Mouse (Mus musculus): ENCODE measurements around the gene Efcab11.
"Not testable (repeated sequence)": the region's sequence is repeated elsewhere in the genome, so short reads cannot be mapped to it uniquely, and the experiment has no call there.

Gene Efcab11

DNA sequence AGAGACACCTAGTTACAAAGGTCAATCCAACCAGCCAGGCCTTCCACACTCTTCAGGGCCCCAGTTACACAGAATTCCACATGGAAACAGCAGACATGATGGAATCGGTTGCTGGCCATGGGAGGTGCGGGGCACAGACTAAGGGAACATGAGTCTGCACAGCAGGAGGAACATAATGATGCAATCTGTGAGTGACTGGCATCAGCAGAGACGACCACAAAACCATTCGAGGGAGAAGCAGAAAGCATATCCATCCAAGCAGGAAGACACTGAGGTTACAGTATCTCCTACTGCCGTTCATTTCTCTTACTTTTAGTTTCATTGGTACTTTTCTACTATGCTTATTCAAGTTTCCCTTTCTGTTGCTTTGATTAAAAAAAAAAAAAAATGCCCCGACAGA lies 9.6 kb downstream of the Efcab11 start:
- DNase-seq (ENCODE audit: low spot score in 2 of 2): no peak

- DNase-seq (ENCODE audit: low spot score in 2 of 2): no peak
These were observed 10.8 kb downstream of the Efcab11 start for GRCm38 (mm10) chr12:99873443-99873842.

- no peak for DNase-seq (ENCODE audit: low spot score in 2 of 2)
These were observed 15.4 kb downstream of the Efcab11 start for GRCm38 (mm10) chr12:99868821-99869220.

- no peak for DNase-seq (ENCODE audit: low spot score in 2 of 2)
These were observed 19.6 kb downstream of the Efcab11 start for GRCm38 (mm10) chr12:99864613-99865012.

GRCm38 (mm10) chr12:99860981-99861380 lies 23.3 kb downstream of the Efcab11 start:
- DNase-seq (ENCODE audit: low spot score in 2 of 2): peak in 1 of 2 experiments; percentile 28

DNA sequence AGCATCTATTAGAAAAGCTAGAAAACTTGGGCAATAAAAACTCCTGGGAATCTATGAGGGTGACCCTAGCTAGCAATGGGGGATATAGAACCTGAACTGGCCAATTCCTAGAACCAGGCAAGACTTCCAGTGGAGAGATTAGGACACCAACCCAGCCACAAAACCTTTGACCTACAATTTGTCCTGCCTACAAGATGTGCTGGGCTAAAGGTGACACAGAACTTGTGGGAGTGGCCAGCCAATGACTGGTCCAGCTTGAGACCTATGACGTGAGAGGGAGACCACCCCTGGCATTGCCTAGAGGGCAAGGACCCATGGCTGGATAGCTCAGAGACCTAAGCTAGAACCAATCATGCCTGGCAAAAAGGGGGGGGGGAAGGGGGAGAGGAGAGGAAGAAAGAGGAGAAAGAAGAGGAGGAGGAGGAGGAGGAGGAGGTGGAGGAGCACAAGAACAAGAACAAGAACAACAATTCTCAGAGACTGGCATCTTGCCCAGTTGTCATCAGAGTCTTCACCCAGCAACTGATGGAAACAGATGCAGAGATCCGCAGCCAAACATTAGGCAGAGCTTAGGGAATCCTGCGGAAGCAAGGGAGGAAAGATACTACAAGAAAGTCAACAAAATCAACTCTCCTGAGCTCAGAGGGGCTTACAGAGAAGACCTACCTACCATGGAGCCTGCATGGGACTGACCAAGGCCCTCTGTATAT lies 24.7 kb downstream of the Efcab11 start:
- DNase-seq (ENCODE audit: low spot score in 2 of 2): no peak

- no peak for DNase-seq (ENCODE audit: low spot score in 2 of 2)
These were observed 25.6 kb downstream of the Efcab11 start for GRCm38 (mm10) chr12:99858664-99859063.

DNA sequence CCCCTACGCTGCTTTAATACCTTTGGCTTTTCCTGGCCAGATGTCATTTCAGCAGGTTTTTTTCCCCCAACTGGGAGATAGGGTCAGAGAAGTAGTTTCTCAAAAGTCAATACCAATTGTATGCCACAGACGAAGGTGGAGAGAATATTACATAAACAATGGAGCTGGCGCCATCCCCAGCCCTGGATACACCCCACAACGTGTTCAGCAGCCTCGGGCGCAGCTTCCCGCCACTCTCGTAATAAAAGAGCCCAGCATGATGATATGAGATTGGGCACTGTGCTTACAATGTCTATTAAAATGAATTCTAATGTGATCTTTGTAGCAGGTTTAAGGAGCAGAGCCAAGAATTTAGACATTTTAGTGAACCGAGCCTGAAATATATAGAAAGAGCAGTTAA lies 28.2 kb downstream of the Efcab11 start:
- DNase-seq (ENCODE audit: low spot score in 2 of 2): no peak

DNA sequence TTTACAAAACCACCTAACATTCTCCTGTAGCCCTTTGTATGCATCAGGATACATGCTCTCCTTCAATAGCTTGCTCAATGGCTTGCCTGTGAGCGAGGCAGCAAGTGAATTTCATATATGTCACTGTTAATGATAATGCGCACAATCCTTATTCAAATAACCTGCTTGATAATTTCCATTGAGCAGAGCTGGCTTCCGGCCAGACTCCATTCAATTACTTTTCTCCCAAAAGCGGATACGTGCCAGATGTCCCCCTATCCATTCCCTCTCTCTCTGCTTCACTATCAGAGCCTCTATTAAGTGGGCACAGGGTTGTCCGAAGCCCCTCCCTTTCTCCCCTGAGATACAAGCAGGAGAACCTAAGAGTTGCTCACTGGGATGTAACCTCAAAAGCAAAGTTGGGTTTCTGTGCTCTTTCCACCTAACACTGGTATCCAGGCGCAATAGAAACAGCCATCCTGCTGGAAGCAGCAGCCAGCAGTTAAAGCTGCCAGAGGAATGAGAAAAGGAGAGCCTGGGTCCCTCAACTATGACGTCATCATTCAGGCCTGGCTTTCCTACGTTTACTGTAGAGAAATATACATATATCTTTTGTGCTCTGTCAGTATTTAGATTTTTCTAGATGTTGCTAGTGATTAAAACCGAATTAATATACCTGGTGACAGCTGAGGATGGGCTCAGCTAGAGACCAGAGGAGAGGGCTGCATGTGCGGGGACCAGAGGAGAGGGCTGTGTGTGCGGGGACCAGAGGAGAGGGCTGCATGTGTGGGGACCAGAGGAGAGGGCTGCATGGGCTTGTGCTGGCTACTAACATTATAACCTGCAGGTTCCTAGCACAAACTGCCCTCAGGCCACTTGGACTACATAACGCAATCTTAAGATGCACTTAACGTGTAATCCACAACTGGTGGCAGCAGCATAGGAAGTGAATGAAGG lies 30.6 kb downstream of the Efcab11 start:
- DNase-seq (ENCODE audit: low spot score in 2 of 2): no peak

DNA sequence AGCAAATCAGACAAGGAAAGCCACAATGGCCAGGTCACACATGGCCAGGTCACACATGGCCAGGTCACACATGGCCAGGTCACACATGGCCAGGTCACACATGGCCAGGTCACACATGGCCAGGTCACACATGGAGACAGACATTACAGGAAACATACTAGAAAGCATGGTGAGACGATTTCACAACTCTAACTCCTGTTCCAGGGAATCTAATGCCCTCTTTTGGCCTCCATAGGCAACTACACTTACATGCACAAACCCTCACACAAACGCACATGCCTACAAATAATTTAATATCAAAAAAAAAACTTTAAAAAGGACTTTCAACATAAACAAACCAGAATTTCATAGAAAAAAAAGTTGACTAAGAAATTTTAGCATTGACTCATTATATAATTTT lies 34.2 kb downstream of the Efcab11 start:
- no peak for DNase-seq (ENCODE audit: low spot score in 2 of 2)

- DNase-seq (ENCODE audit: low spot score in 2 of 2): no peak
These were observed 39.3 kb downstream of the Efcab11 start for GRCm38 (mm10) chr12:99844951-99845350.

DNA sequence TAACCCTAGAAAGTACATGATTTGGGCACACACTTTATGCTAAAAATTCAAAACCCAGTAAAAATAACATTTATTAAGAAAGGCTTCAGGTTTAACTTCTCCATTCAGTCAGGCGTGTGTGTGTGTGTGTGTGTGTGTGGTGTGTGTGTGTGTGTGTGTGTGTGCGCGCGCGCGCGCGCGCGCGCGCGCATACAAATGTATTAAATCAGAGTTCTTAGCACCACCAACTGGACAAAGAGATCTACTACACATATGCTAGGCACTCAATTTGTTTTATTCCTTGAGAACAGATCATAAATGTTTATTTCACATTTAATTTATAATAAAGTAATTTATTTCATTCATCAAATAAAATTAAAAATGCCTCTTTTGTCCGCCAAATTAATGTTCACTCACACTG lies 45.5 kb downstream of the Efcab11 start:
- no peak for DNase-seq (ENCODE audit: low spot score in 2 of 2)

DNA sequence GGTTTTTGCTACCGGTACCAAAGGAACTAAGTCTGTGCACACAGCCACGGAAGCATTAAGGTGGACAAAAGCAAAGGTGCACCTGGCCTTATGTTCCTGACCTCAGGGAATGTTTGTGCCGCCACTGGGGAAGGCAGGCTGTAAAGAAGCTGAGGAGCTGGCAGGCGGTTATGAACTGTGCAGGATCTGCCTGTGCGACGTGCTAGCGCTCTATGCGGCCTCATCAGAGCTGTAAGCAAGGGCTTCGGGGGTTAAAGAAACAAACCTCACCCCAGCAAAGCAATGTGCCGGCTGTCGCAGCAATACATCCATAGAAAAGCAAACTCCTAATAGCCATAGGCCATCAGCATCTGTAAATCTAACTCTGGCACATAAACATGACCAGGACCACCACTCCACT lies 46.1 kb downstream of the Efcab11 start:
- DNase-seq (ENCODE audit: low spot score in 2 of 2): no peak

GRCm38 (mm10) chr12:99837528-99837927 lies 46.7 kb downstream of the Efcab11 start:
- no peak for DNase-seq (ENCODE audit: low spot score in 2 of 2)

DNA sequence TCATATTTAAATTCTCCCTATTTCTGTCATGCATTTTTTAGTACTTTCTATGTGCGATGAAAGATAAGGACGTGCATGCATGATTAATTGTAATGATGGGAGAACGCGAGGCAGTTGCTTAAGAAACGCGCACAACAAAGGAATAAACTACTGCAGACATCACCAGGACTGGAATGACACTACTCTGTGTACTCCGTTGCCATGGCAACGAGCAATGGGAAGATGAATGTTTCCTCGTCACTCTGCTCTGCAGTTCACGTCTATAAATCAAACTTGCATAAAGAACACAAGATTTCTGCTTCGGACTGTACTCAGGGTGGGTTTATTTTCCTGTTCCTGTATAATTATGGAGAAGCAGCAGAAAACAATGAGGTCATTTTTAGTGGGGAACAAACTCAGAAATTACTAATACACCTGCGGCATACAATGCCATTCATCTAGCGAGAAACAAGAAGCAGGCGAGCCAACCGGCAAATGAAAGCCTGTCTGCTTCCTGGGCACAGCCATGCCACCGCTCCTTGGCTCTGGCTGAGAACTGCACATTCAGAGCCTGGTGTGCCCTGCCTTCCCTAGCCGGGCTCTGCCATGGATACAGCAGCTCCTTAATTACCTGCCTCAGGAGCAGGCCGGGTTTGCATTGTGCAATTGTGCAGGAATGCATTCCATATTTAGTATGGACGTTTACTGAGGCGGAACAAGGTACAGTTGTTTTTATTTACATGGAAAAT lies 47.7 kb downstream of the Efcab11 start:
- DNase-seq (ENCODE audit: low spot score in 2 of 2): peak in 1 of 2 experiments; percentile 51

GRCm38 (mm10) chr12:99833476-99833875 lies 50.8 kb downstream of the Efcab11 start:
- no peak for DNase-seq (ENCODE audit: low spot score in 2 of 2)

- peak in 1 of 2 experiments; percentile 17 for DNase-seq (ENCODE audit: low spot score in 2 of 2)
These were observed 61.6 kb downstream of the Efcab11 start for GRCm38 (mm10) chr12:99822591-99822990.

DNA sequence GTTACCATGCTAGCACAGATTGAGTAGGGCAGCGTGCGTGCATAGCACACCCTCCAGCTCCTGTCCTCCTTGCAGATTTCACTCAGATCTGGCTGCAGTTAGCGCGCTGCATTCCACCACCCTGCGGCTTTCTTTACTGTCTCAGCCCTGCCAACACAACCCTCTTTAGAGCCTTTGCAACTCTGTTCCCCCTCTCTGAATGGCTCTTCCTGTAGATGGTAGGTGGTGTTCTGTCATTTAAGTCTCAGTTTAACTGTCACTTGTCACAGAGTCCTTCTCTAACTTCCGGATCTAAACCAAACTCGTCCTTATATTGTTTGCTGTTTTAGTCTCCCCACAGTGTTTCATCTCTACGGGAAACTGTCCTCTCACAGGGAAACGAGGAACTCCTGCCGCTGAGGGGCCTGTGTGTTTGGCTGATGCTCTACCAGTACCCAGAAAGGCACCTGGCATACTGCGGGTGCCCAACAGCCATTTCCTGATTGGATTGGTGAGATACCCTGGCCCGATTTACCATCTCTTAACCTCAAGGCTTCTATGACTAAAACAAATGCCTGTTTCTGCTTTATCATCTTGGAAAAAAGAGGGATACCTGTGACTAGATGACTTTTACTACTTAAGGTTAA lies 62.8 kb downstream of the Efcab11 start:
- no peak for DNase-seq (ENCODE audit: low spot score in 2 of 2)

GRCm38 (mm10) chr12:99819186-99819974 lies 64.9 kb downstream of the Efcab11 start:
- DNase-seq (ENCODE audit: low spot score in 2 of 2): no peak

DNA sequence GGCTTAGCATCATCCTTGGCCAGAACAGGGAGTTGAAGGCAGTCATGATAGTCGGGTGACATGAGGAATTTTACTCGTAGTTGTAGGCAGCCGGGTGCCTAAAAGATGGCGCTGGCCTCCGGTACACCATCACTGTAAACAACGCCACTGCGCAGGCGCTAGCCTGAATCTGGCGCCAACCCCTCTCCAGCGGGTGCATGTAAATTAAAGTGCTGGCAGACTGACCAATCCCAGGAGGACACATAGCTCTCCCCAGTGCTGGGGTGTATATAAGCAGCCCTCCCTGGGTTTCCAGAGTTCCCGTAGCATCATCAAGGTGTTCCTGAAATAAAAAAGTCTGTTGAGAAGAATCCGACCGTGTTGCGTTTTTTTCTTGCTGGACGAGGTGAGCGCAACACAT lies 66.2 kb downstream of the Efcab11 start:
- DNase-seq (ENCODE audit: low spot score in 2 of 2): not testable (repeated sequence)

GRCm38 (mm10) chr12:99815244-99815643 lies 69.0 kb downstream of the Efcab11 start:
- DNase-seq (ENCODE audit: low spot score in 2 of 2): no peak

Measured in frontal cortex, postnatal 36 days (tissue).